Mouse (Mus musculus) brain, embryonic 14.5 days (tissue): Measurements from ENCODE around the gene Mrpl55.

ENCODE experiments used
- CTCF ChIP-seq: fragments of 200-500 bp; IDR thresholded peaks from 2 replicates; pipeline ENCODE4 v1.5.1; 2012; ENCODE audit warnings: inconsistent platforms, mild to moderate bottlenecking, moderate library complexity, borderline replicate concordance; ENCODE audit not compliant: insufficient read depth, insufficient read length; ENCODE audit errors: extremely low read depth
- POLR2A ChIP-seq: fragments of 200-500 bp; IDR thresholded peaks from 2 replicates; pipeline ENCODE4 v1.6.1; 2012; ENCODE audit warnings: mild to moderate bottlenecking, inconsistent platforms, borderline replicate concordance; ENCODE audit not compliant: poor library complexity, insufficient read depth, insufficient read length, severe bottlenecking; ENCODE audit errors: extremely low read depth

GRCm38 (mm10) chr11:59212892-59213494, 10.7 kb downstream of the Mrpl55 start:
- no peak for TF ChIP-seq CTCF
- TF ChIP-seq POLR2A, result no peak
